Mouse (Mus musculus) neural tube, embryonic 11.5 days (tissue): ENCODE measurements around the gene Defb19. TPM values are rescaled to one million over a fixed set of nuclear protein-coding genes. Genes with fewer than 3 reads are reported as not detected.

ENCODE experiments used
- ATAC-seq: fragments of 200-750 bp; cut with Nextera tagmentation; 2 replicates; pipeline ENCODE4 v1.8.0; 2017; ENCODE audit warnings: moderate number of reproducible peaks, mild to moderate bottlenecking, moderate TSS enrichment, moderate library complexity; ENCODE audit not compliant: insufficient read depth, low FRiP score, low TSS enrichment
- DNase-seq: peaks from one replicate; pipeline ENCODE4 v3.0.0-alpha.2; 2015; ENCODE audit warnings: low spot score
- H3K27ac ChIP-seq: fragments of 300-500 bp; sonication (generic); 2 replicates; pipeline ENCODE4 v1.5.1; 2014; ENCODE audit warnings: low read depth, mild to moderate bottlenecking, low read length
- H3K27me3 ChIP-seq: fragments of 300-500 bp; sonication (generic); 2 replicates; pipeline ENCODE4 v1.6.1; 2014; ENCODE audit warnings: mild to moderate bottlenecking, low read length, mixed read lengths; ENCODE audit not compliant: control insufficient read depth, insufficient read depth
- H3K36me3 ChIP-seq: fragments of 300-500 bp; sonication (generic); 2 replicates; pipeline ENCODE4 v1.6.1; 2014; ENCODE audit warnings: mild to moderate bottlenecking, low read length, moderate library complexity, mixed read lengths; ENCODE audit not compliant: control insufficient read depth, insufficient read depth
- H3K4me1 ChIP-seq: fragments of 300-500 bp; sonication (generic); 2 replicates; pipeline ENCODE4 v1.6.1; 2014; ENCODE audit warnings: low read length, mixed read lengths; ENCODE audit not compliant: control insufficient read depth, insufficient read depth
- H3K4me2 ChIP-seq: fragments of 300-500 bp; sonication (generic); 2 replicates; pipeline ENCODE4 v1.6.1; 2014; ENCODE audit warnings: low read depth, mild to moderate bottlenecking, moderate library complexity
- H3K4me3 ChIP-seq: fragments of 300-500 bp; sonication (generic); 2 replicates; pipeline ENCODE4 v1.5.1; 2014; ENCODE audit warnings: low read depth, low read length
- H3K9ac ChIP-seq: fragments of 300-500 bp; sonication (generic); 2 replicates; pipeline ENCODE4 v1.6.1; 2014; ENCODE audit warnings: mild to moderate bottlenecking, low read length
- H3K9me3 ChIP-seq: fragments of 300-500 bp; sonication (generic); 2 replicates; pipeline ENCODE4 v1.6.1; 2016; ENCODE audit warnings: low read length; ENCODE audit not compliant: control insufficient read depth
- WGBS: fragments of 180-500 bp; shearing (Covaris S2); extraction: QIAGEN DNeasy Blood & Tissue Kit; methylation state at CpG from one replicate; pipeline ENCODE4 v1.1.7; 2014; 5-methylcytosine and 5-hydroxymethylcytosine counted together
- polyA plus RNA-seq: library from polyadenylated mRNA; unstranded; fragments of >200 nt; fragmentation: Nextera tagmentation; extraction: Ambion mirVana; gene quantifications from 2 replicates; pipeline ENCODE4 v1.2.1, GENCODE M21; 2014

Gene Defb19
- polyA plus RNA-seq, 1 experiment from 2014 or later: not detected

- Histone ChIP-seq H3K4me2 (no peak overlapping the region), H3K27ac (no peak overlapping the region), H3K9ac (no peak overlapping the region), H3K36me3 (no peaks in the 10 kb centered on the region), H3K27me3 (no peaks in the 10 kb centered on the region), H3K4me1 (no peaks in the 10 kb centered on the region), H3K9me3 (no peaks in the 10 kb centered on the region), H3K4me3 (no peak overlapping the region)
- 81% methylated on average over 6 of the region's 6 CpGs for WGBS
- ATAC-seq (no peak), DNase-seq (no peak)
Observed at GRCm38 (mm10) chr2:152570313-152570712, 9.8 kb downstream of the Defb19 start.

GRCm38 (mm10) chr2:152569881-152570280 lies 10.2 kb downstream of the Defb19 start:
- H3K4me1 ChIP-seq: no peaks in the 10 kb centered on the region
- no peak overlapping the region for H3K9ac ChIP-seq
- no peak overlapping the region for H3K27ac ChIP-seq
- WGBS: 84% methylated on average over 4 of the region's 4 CpGs
- H3K27me3 ChIP-seq: no peaks in the 10 kb centered on the region
- no peak overlapping the region for H3K4me3 ChIP-seq
- DNase-seq (no peak), ATAC-seq (no peak)
- no peak overlapping the region for H3K4me2 ChIP-seq
- H3K9me3 ChIP-seq: no peaks in the 10 kb centered on the region
- H3K36me3 ChIP-seq: no peaks in the 10 kb centered on the region

GRCm38 (mm10) chr2:152569038-152569437 lies 11.1 kb downstream of the Defb19 start, which contains the start of gene Gm17416:
Gm17416 (plus strand) TSS chr2:152569338.
- H3K4me3 ChIP-seq: no peak within 1 kb of the TSS
- H3K4me1 ChIP-seq: no peaks in the 10 kb centered on the region

GRCm38 (mm10) chr2:152556655-152557054 lies 23.5 kb downstream of the Defb19 start:
- H3K27ac ChIP-seq: no peak overlapping the region
- DNase-seq: no peak
- no peak overlapping the region for H3K4me3 ChIP-seq
- H3K4me1 ChIP-seq: no peaks in the 10 kb centered on the region
- H3K4me2 ChIP-seq: no peak overlapping the region
- H3K9me3 ChIP-seq: no peaks in the 10 kb centered on the region
- WGBS: 85% methylated on average over 7 of the region's 7 CpGs
- no peak overlapping the region for H3K9ac ChIP-seq
- H3K36me3 ChIP-seq: no peaks in the 10 kb centered on the region
- no peaks in the 10 kb centered on the region for H3K27me3 ChIP-seq
- no peak for ATAC-seq

More at GRCm38 (mm10) chr2:152569038-152569437, 11.1 kb downstream of the Defb19 start, which contains the start of gene Gm17416:
- no peak within 1 kb of the TSS for H3K4me2 ChIP-seq
- no peak within 1 kb of the TSS for H3K27ac ChIP-seq
- DNase-seq (no peak), ATAC-seq (no peak)
- no peak within 1 kb of the TSS for H3K9ac ChIP-seq
- no peaks in the 10 kb centered on the region for H3K9me3 ChIP-seq
- H3K36me3 ChIP-seq: no peaks in the 10 kb centered on the region
- WGBS: 92% methylated on average over 5 of the region's 5 CpGs
- H3K27me3 ChIP-seq: no peaks in the 10 kb centered on the region

GRCm38 (mm10) chr2:152553774-152554423 lies 26.2 kb downstream of the Defb19 start:
- Histone ChIP-seq H3K27ac (no peak overlapping the region), H3K9ac (no peak overlapping the region), H3K4me2 (no peak overlapping the region), H3K9me3 (no peaks in the 10 kb centered on the region), H3K36me3 (no peaks in the 10 kb centered on the region), H3K4me3 (no peak overlapping the region), H3K4me1 (no peaks in the 10 kb centered on the region), H3K27me3 (no peaks in the 10 kb centered on the region)
- 16% methylated on average over 16 of the region's 16 CpGs for WGBS
- DNase-seq (peak; percentile 73), ATAC-seq (no peak)

GRCm38 (mm10) chr2:152548124-152548523 lies 32.0 kb downstream of the Defb19 start:
- Histone ChIP-seq H3K9me3 (no peaks in the 10 kb centered on the region), H3K9ac (no peak overlapping the region), H3K36me3 (no peaks in the 10 kb centered on the region), H3K27me3 (no peaks in the 10 kb centered on the region), H3K4me1 (no peaks in the 10 kb centered on the region), H3K27ac (no peak overlapping the region), H3K4me2 (no peak overlapping the region), H3K4me3 (no peak overlapping the region)
- DNase-seq (no peak), ATAC-seq (no peak)
- WGBS: 78% methylated on average over 5 of the region's 5 CpGs

- Histone ChIP-seq H3K4me3 (no peak overlapping the region), H3K9ac (no peak overlapping the region), H3K9me3 (no peaks in the 10 kb centered on the region), H3K4me1 (no peaks in the 10 kb centered on the region), H3K36me3 (no peaks in the 10 kb centered on the region), H3K27me3 (no peaks in the 10 kb centered on the region), H3K4me2 (no peak overlapping the region), H3K27ac (no peak overlapping the region)
- DNase-seq: peak; percentile 51
- 25% methylated on average over 4 of the region's 4 CpGs for WGBS
- ATAC-seq: no peak
Observed at GRCm38 (mm10) chr2:152544691-152545090, 35.4 kb downstream of the Defb19 start.

GRCm38 (mm10) chr2:152543478-152543877 lies 36.6 kb downstream of the Defb19 start:
- no peaks in the 10 kb centered on the region for H3K27me3 ChIP-seq
- no peaks in the 10 kb centered on the region for H3K9me3 ChIP-seq
- DNase-seq (no peak), ATAC-seq (no peak)
- H3K9ac ChIP-seq: no peak overlapping the region
- H3K4me3 ChIP-seq: no peak overlapping the region
- no peaks in the 10 kb centered on the region for H3K4me1 ChIP-seq
- H3K27ac ChIP-seq: no peak overlapping the region
- no peak overlapping the region for H3K4me2 ChIP-seq
- no peaks in the 10 kb centered on the region for H3K36me3 ChIP-seq
- 80% methylated on average over 4 of the region's 4 CpGs for WGBS

GRCm38 (mm10) chr2:152542897-152543296 lies 37.2 kb downstream of the Defb19 start:
- 71% methylated on average over 2 of the region's 2 CpGs for WGBS
- Histone ChIP-seq H3K27ac (no peak overlapping the region), H3K36me3 (no peaks in the 10 kb centered on the region), H3K27me3 (no peaks in the 10 kb centered on the region), H3K9me3 (no peaks in the 10 kb centered on the region), H3K4me1 (no peaks in the 10 kb centered on the region), H3K9ac (no peak overlapping the region), H3K4me3 (no peak overlapping the region), H3K4me2 (no peak overlapping the region)
- DNase-seq: no peak
- no peak for ATAC-seq
